Mouse (Mus musculus) megakaryocyte, embryonic 14.5 days (primary cell): ENCODE results near the gene Dtx3.

Source experiments
- FLI1 ChIP-seq: IDR thresholded peaks from 2 replicates; pipeline ENCODE4 v1.6.1; 2012; ENCODE audit warnings: low read length, inconsistent platforms, mixed read lengths
- GATA1 ChIP-seq: IDR thresholded peaks from 3 replicates; pipeline ENCODE4 v1.6.1; 2012; ENCODE audit warnings: mixed read lengths, low read length, inconsistent platforms, borderline replicate concordance

DNA sequence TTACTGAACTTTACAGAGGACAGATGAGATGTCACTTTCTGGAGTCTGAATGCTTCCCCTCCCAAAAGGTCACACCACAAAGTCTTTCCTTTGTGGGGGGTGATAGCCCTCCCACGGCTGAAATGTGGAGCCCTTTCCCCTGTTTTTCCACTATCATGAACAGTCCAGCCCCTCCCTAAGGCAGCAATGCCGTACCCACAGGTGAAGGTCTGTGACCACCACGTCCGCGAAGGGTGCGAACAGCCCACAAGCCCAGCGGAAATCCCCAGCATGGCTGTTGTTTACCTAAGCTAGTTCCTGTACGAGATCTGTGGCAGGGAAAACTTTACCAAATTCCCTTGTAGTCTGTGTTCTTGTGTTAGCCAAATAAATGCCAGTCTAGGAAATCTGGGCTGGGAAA is 54.0 kb downstream of the Dtx3 start:
- no peak for TF ChIP-seq GATA1
- no peak for TF ChIP-seq FLI1
